Mouse (Mus musculus): ENCODE measurements around the gene Pafah2. TPM values are rescaled to one million over a fixed set of nuclear protein-coding genes. Genes with fewer than 3 reads are reported as not detected.

Gene Pafah2
- polyA plus RNA-seq, 1 experiment from 2014 or later, result 11.2 TPM

- H3K9me3 ChIP-seq, result no peaks in the 10 kb centered on the region
- H3K4me3 ChIP-seq, result no peak overlapping the region
- peaks cover 13% of the 10 kb centered on the region for H3K4me1 ChIP-seq
- 0 out of 2 replicates have a peak overlapping the region, but pooled peaks have one; percentile 2 for H3K4me2 ChIP-seq (replicated peaks)
- no peaks in the 10 kb centered on the region for H3K27me3 ChIP-seq
- 0 out of 2 replicates have a peak overlapping the region, but pooled peaks have one; percentile 23 for H3K27ac ChIP-seq
- H3K9ac ChIP-seq, result no peak overlapping the region
- 73% methylated on average over 7 of the region's 7 CpGs for WGBS
- peaks cover 13% of the 10 kb centered on the region; the same call in 1 of the 2 replicates for H3K36me3 ChIP-seq
- ATAC-seq (ENCODE audit: insufficient number of reproducible peaks, insufficient read depth, low FRiP score, low TSS enrichment), result no peak
These were observed 29.0 kb downstream of the Pafah2 start for GRCm38 (mm10) chr4:134425088-134425487.

- Histone ChIP-seq H3K9ac (peak overlapping the region; percentile 32; the same call in 1 of the 2 replicates), H3K4me2 (replicated peaks) (peak overlapping the region; percentile 30), H3K9me3 (no peaks in the 10 kb centered on the region), H3K36me3 (0 out of 2 replicates have a peak, but pooled peaks cover 5% of the 10 kb centered on the region), H3K27ac (peak overlapping the region; percentile 87), H3K27me3 (no peaks in the 10 kb centered on the region), H3K4me3 (no peak overlapping the region), H3K4me1 (peaks cover 15% of the 10 kb centered on the region)
- 20% methylated on average over 23 of the region's 23 CpGs for WGBS
- ATAC-seq (ENCODE audit: insufficient number of reproducible peaks, insufficient read depth, low FRiP score, low TSS enrichment), result 0 out of 2 replicates have a peak, but pooled peaks have one; percentile 56
These were observed 34.4 kb downstream of the Pafah2 start for GRCm38 (mm10) chr4:134430381-134431004.

GRCm38 (mm10) chr4:134432686-134433360, 36.7 kb downstream of the Pafah2 start:
- Histone ChIP-seq H3K4me1 (peaks cover 18% of the 10 kb centered on the region), H3K36me3 (no peaks in the 10 kb centered on the region), H3K9ac (no peak overlapping the region), H3K27me3 (no peaks in the 10 kb centered on the region), H3K9me3 (no peaks in the 10 kb centered on the region), H3K4me3 (no peak overlapping the region), H3K4me2 (replicated peaks) (no peak overlapping the region), H3K27ac (no peak overlapping the region)
- ATAC-seq (ENCODE audit: insufficient number of reproducible peaks, insufficient read depth, low FRiP score, low TSS enrichment), result no peak
- 81% methylated on average over 15 of the region's 15 CpGs for WGBS

- ATAC-seq (ENCODE audit: insufficient number of reproducible peaks, insufficient read depth, low FRiP score, low TSS enrichment), result no peak
- Histone ChIP-seq H3K27me3 (no peaks in the 10 kb centered on the region), H3K4me1 (0 out of 2 replicates have a peak, but pooled peaks cover 3% of the 10 kb centered on the region), H3K4me2 (replicated peaks) (no peak overlapping the region), H3K9me3 (no peaks in the 10 kb centered on the region), H3K4me3 (no peak overlapping the region), H3K27ac (no peak overlapping the region), H3K36me3 (no peaks in the 10 kb centered on the region), H3K9ac (no peak overlapping the region; the same call in 1 of the 2 replicates)
- 48% methylated on average over 7 of the region's 7 CpGs for WGBS
These were observed 40.1 kb downstream of the Pafah2 start for GRCm38 (mm10) chr4:134436185-134436584.

GRCm38 (mm10) chr4:134436659-134437058, 40.5 kb downstream of the Pafah2 start:
- 65% methylated on average over 10 of the region's 10 CpGs for whole genome bisulfite sequencing
- H3K27ac ChIP-seq, result no peak overlapping the region
- no peak for ATAC-seq (ENCODE audit: insufficient number of reproducible peaks, insufficient read depth, low FRiP score, low TSS enrichment)

GRCm38 (mm10) chr4:134439119-134439518, 43.0 kb downstream of the Pafah2 start:
- no peak for ATAC-seq (ENCODE audit: insufficient number of reproducible peaks, insufficient read depth, low FRiP score, low TSS enrichment)

More at GRCm38 (mm10) chr4:134436659-134437058, 40.5 kb downstream of the Pafah2 start:
- no peak overlapping the region for H3K9ac ChIP-seq
- no peaks in the 10 kb centered on the region for H3K27me3 ChIP-seq
- no peaks in the 10 kb centered on the region for H3K9me3 ChIP-seq
- H3K4me2 ChIP-seq (replicated peaks), result no peak overlapping the region
- H3K36me3 ChIP-seq, result no peaks in the 10 kb centered on the region
- no peak overlapping the region for H3K4me3 ChIP-seq
- H3K4me1 ChIP-seq, result 0 out of 2 replicates have a peak, but pooled peaks cover 3% of the 10 kb centered on the region

GRCm38 (mm10) chr4:134439919-134440318, 43.8 kb downstream of the Pafah2 start:
- H3K9me3 ChIP-seq, result no peaks in the 10 kb centered on the region
- H3K27ac ChIP-seq, result no peak overlapping the region
- no peak overlapping the region for H3K9ac ChIP-seq
- no peak for ATAC-seq (ENCODE audit: insufficient number of reproducible peaks, insufficient read depth, low FRiP score, low TSS enrichment)
- H3K4me2 ChIP-seq (replicated peaks), result no peak overlapping the region
- H3K4me1 ChIP-seq, result 0 out of 2 replicates have a peak, but pooled peaks cover 3% of the 10 kb centered on the region
- H3K36me3 ChIP-seq, result no peaks in the 10 kb centered on the region
- H3K4me3 ChIP-seq, result no peak overlapping the region
- H3K27me3 ChIP-seq, result no peaks in the 10 kb centered on the region; the same call in 1 of the 2 replicates
- 84% methylated on average over 4 of the region's 4 CpGs for WGBS

More at GRCm38 (mm10) chr4:134439119-134439518, 43.0 kb downstream of the Pafah2 start:
- Histone ChIP-seq H3K9me3 (no peaks in the 10 kb centered on the region), H3K36me3 (no peaks in the 10 kb centered on the region), H3K9ac (no peak overlapping the region), H3K4me1 (0 out of 2 replicates have a peak, but pooled peaks cover 3% of the 10 kb centered on the region), H3K4me3 (no peak overlapping the region), H3K4me2 (replicated peaks) (no peak overlapping the region), H3K27ac (no peak overlapping the region), H3K27me3 (no peaks in the 10 kb centered on the region; the same call in 1 of the 2 replicates)
- WGBS, result 64% methylated on average over 3 of the region's 3 CpGs

GRCm38 (mm10) chr4:134442216-134442615, 46.1 kb downstream of the Pafah2 start:
- H3K9ac ChIP-seq, result no peak overlapping the region
- no peaks in the 10 kb centered on the region for H3K36me3 ChIP-seq
- WGBS, result 89% methylated on average over 4 of the region's 4 CpGs
- no peak overlapping the region for H3K4me2 ChIP-seq (replicated peaks)
- H3K4me3 ChIP-seq, result no peak overlapping the region
- no peak for ATAC-seq (ENCODE audit: insufficient number of reproducible peaks, insufficient read depth, low FRiP score, low TSS enrichment)
- H3K27ac ChIP-seq, result no peak overlapping the region
- peaks cover 6% of the 10 kb centered on the region; the same call in 1 of the 2 replicates for H3K4me1 ChIP-seq
- no peaks in the 10 kb centered on the region for H3K9me3 ChIP-seq
- peaks cover 3% of the 10 kb centered on the region; the same call in 1 of the 2 replicates for H3K27me3 ChIP-seq

- Histone ChIP-seq H3K9me3 (no peaks in the 10 kb centered on the region), H3K4me2 (replicated peaks) (no peak overlapping the region), H3K9ac (no peak overlapping the region), H3K27ac (no peak overlapping the region), H3K36me3 (no peaks in the 10 kb centered on the region), H3K4me1 (peaks cover 8% of the 10 kb centered on the region; the same call in 1 of the 2 replicates), H3K4me3 (no peak overlapping the region), H3K27me3 (peaks cover 3% of the 10 kb centered on the region; the same call in 1 of the 2 replicates)
- no peak for ATAC-seq (ENCODE audit: insufficient number of reproducible peaks, insufficient read depth, low FRiP score, low TSS enrichment)
- WGBS, result 58% methylated on average over 7 of the region's 7 CpGs
These were observed 47.5 kb downstream of the Pafah2 start for GRCm38 (mm10) chr4:134443589-134443988.

GRCm38 (mm10) chr4:134444949-134445348, 48.8 kb downstream of the Pafah2 start:
- peaks cover 12% of the 10 kb centered on the region for H3K4me1 ChIP-seq
- no peaks in the 10 kb centered on the region for H3K36me3 ChIP-seq
- no peak overlapping the region for H3K4me3 ChIP-seq
- ATAC-seq (ENCODE audit: insufficient number of reproducible peaks, insufficient read depth, low FRiP score, low TSS enrichment), result no peak
- no peak overlapping the region for H3K27ac ChIP-seq
- H3K4me2 ChIP-seq (replicated peaks), result no peak overlapping the region
- H3K27me3 ChIP-seq, result peaks cover 3% of the 10 kb centered on the region; the same call in 1 of the 2 replicates
- no peak overlapping the region for H3K9ac ChIP-seq
- no peaks in the 10 kb centered on the region for H3K9me3 ChIP-seq
- WGBS, result 67% methylated on average over 7 of the region's 7 CpGs

GRCm38 (mm10) chr4:134445489-134445888, 49.4 kb downstream of the Pafah2 start:
- H3K27ac ChIP-seq, result no peak overlapping the region
- ATAC-seq (ENCODE audit: insufficient number of reproducible peaks, insufficient read depth, low FRiP score, low TSS enrichment), result no peak
- H3K4me3 ChIP-seq, result no peak overlapping the region
- no peak overlapping the region for H3K9ac ChIP-seq
- H3K4me1 ChIP-seq, result peaks cover 16% of the 10 kb centered on the region
- 71% methylated on average over 1 of the region's 1 CpGs for WGBS
- H3K36me3 ChIP-seq, result no peaks in the 10 kb centered on the region
- peaks cover 3% of the 10 kb centered on the region; the same call in 1 of the 2 replicates for H3K27me3 ChIP-seq
- H3K4me2 ChIP-seq (replicated peaks), result no peak overlapping the region
- H3K9me3 ChIP-seq, result no peaks in the 10 kb centered on the region
